Mouse (Mus musculus) heart, embryonic 13.5 days (tissue): ENCODE results near the gene Srarp. TPM values are rescaled to one million over a fixed set of nuclear protein-coding genes. Genes with fewer than 3 reads are reported as not detected.

Experiments
- ATAC-seq: fragments of 200-750 bp; cut with Nextera tagmentation; 2 replicates; pipeline ENCODE4 v1.8.0; 2017; ENCODE audit warnings: moderate TSS enrichment; ENCODE audit not compliant: insufficient number of reproducible peaks, low FRiP score, low TSS enrichment; ENCODE audit errors: extremely low read depth
- H3K27ac ChIP-seq: fragments of 300-500 bp; sonication (generic); replicated peaks from 2 replicates; pipeline ENCODE4 v1.5.1; 2015; ENCODE audit warnings: moderate library complexity, mild to moderate bottlenecking, inconsistent platforms
- H3K27me3 ChIP-seq: fragments of 300-500 bp; sonication (generic); replicated peaks from 2 replicates; pipeline ENCODE4 v1.6.1; 2015; ENCODE audit warnings: mild to moderate bottlenecking, inconsistent platforms
- H3K36me3 ChIP-seq: fragments of 300-500 bp; sonication (generic); 2 replicates; pipeline ENCODE4 v1.6.1; 2015; ENCODE audit warnings: mild to moderate bottlenecking, inconsistent platforms
- H3K4me1 ChIP-seq: fragments of 300-500 bp; sonication (generic); 2 replicates; pipeline ENCODE4 v1.6.1; 2015; ENCODE audit warnings: inconsistent platforms
- H3K4me2 ChIP-seq: fragments of 300-500 bp; sonication (generic); 2 replicates; pipeline ENCODE4 v1.6.1; 2015; ENCODE audit warnings: inconsistent platforms, mild to moderate bottlenecking, moderate library complexity
- H3K4me3 ChIP-seq: fragments of 300-500 bp; sonication (generic); 2 replicates; pipeline ENCODE4 v1.5.1; 2015; ENCODE audit warnings: moderate library complexity, mild to moderate bottlenecking, inconsistent platforms
- H3K9ac ChIP-seq: fragments of 300-500 bp; sonication (generic); 2 replicates; pipeline ENCODE4 v1.6.1; 2015; ENCODE audit warnings: inconsistent platforms, mild to moderate bottlenecking, moderate library complexity
- H3K9me3 ChIP-seq: fragments of 300-500 bp; sonication (generic); 2 replicates; pipeline ENCODE4 v1.6.1; 2016; ENCODE audit warnings: inconsistent platforms
- WGBS: fragments of 180-500 bp; shearing (Covaris S2); methylation state at CpG from one replicate; pipeline ENCODE4 v1.1.7; 2015; ENCODE audit warnings: mixed read lengths; 5-methylcytosine and 5-hydroxymethylcytosine counted together
- polyA plus RNA-seq: library from polyadenylated mRNA; unstranded; fragments of >200 nt; fragmentation: Nextera tagmentation; extraction: Ambion mirVana; gene quantifications from 2 replicates; pipeline ENCODE4 v1.2.1, GENCODE M21; 2015

Srarp gene
- polyA plus RNA-seq, result not detected in 2 replicates

DNA sequence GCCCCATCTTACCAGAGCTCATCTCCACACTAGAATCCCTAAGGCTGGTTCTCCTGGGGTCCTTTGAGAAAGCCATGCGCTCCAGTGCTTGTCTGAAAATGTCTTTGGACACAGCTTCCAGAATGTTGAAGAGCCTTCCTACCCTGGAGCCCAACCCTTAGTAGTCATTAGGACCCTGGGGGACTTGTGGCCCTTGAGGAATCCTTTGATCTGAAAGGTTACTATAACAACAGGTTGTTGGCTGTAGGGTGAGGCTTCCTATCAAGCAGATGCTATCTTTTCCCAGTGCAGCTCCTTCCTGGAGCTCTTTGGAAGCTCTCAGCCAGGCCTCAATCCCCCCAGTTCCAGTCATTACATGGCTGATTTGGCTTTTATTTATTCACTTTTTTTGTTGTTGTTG lies at the start of gene Srarp:
TSS of gene Srarp (minus strand) at position 132 of the 400 bp plus-strand sequence.
- H3K36me3 ChIP-seq, result no peaks in the 10 kb centered on the region
- 72% methylated on average over 1 of the region's 1 CpGs for WGBS
- H3K27me3 ChIP-seq, result no peaks in the 10 kb centered on the region
- no peak within 1 kb of the TSS for H3K27ac ChIP-seq
- no peaks in the 10 kb centered on the region for H3K4me1 ChIP-seq
- ATAC-seq, result no peak
- H3K4me2 ChIP-seq, result no peak within 1 kb of the TSS
- no peak within 1 kb of the TSS for H3K9ac ChIP-seq
- no peaks in the 10 kb centered on the region for H3K9me3 ChIP-seq
- no peak within 1 kb of the TSS for H3K4me3 ChIP-seq

DNA sequence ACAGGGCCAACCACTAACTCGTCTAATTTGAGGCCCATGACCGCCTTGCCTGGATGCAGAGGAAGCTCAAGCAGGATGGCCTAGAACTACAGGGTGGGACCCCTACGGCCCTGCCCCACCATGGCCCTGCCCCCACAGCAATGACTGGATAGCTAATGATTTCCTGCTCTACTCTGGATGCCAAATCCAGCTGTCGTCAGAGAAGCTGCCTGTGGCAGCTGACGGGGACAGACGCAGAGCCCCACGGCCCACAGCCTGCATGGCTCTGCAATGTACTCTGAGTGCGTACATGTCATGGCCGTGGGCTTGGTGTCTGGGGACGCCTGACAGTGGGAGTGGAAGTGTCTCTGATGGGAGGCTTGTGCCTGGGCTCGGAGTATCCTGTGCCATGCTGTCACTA lies 48.2 kb upstream of the Srarp start:
- ATAC-seq, result no peak
- no peak overlapping the region for H3K4me3 ChIP-seq
- no peaks in the 10 kb centered on the region for H3K9me3 ChIP-seq
- H3K27me3 ChIP-seq, result no peaks in the 10 kb centered on the region
- no peak overlapping the region for H3K27ac ChIP-seq
- H3K4me1 ChIP-seq, result no peaks in the 10 kb centered on the region
- H3K4me2 ChIP-seq, result no peak overlapping the region
- 68% methylated on average over 11 of the region's 11 CpGs for WGBS
- H3K9ac ChIP-seq, result no peak overlapping the region
- peaks cover 99% of the 10 kb centered on the region for H3K36me3 ChIP-seq

DNA sequence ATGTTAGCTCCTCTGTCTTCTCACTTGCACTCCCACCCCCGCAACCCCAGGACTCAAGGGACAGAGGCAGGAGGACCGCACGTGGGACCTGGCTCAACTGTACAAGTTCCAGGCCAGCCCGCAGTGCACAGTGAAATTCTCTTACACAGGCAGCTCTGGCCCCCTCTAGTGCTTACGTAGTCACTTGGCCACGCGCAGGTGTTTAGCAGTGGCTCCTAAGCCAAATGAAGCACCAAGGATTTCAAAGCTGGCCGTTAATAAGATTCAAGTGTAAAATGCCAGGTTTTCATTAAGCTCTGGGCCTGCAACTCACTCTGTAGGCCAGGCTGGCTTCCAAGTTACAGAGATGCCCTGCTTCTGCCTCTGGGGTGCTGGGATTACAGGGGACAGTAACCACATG lies 43.5 kb upstream of the Srarp start:
- Histone ChIP-seq H3K9ac (no peak overlapping the region), H3K4me3 (no peak overlapping the region), H3K4me2 (no peak overlapping the region), H3K36me3 (peaks cover 99% of the 10 kb centered on the region), H3K4me1 (no peaks in the 10 kb centered on the region), H3K27ac (no peak overlapping the region), H3K9me3 (no peaks in the 10 kb centered on the region), H3K27me3 (no peaks in the 10 kb centered on the region)
- ATAC-seq, result no peak
- 89% methylated on average over 8 of the region's 8 CpGs for WGBS

DNA sequence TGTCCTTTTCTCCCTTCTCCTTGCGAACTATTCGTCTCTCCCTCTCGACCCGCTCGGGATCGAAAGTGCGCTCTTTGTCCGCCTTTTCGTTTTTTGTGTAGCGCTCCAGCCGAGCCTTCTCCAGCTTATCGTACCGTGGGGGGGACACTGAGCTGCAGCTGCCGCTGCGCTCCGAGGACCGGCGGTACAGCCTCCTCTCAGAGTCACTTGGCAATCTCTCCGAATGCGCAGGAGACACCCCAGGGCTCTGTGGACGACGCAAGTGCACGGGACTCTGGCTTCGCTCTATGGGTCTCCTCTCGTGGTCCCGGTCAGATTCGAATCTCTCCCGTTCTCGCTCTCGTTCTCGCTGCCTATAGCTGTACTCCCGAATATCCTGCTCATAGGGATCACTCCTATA lies 42.9 kb upstream of the Srarp start:
- Histone ChIP-seq H3K9me3 (no peaks in the 10 kb centered on the region), H3K4me2 (no peak overlapping the region), H3K27me3 (no peaks in the 10 kb centered on the region), H3K4me3 (no peak overlapping the region), H3K9ac (no peak overlapping the region), H3K27ac (no peak overlapping the region), H3K4me1 (no peaks in the 10 kb centered on the region), H3K36me3 (peaks cover 99% of the 10 kb centered on the region)
- WGBS, result 91% methylated on average over 32 of the region's 32 CpGs
- ATAC-seq, result no peak

DNA sequence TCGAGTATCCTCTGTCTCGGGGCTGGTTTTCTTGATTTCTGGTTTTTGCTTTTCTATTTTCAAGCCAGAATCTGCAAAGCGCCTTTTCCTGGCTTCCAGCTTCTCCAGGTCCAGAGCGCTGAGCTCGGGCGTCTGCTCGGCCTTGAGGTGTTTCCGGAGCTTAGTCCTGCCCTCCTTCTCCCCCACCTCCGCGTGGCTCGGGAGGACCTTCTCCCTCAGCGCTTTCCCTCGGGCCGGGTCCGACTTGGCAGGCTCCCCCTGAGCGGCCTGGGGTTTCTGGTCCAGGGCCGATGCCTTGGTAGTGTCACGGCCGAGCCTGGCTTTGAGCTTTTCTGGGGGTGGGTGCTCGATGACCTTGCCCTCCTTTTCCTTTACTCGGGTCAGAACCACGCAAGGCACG lies 42.3 kb upstream of the Srarp start:
- Histone ChIP-seq H3K27me3 (no peaks in the 10 kb centered on the region), H3K4me1 (no peaks in the 10 kb centered on the region), H3K27ac (peak overlapping the region; percentile 8; the same call in 1 of the 2 replicates), H3K36me3 (peaks cover 99% of the 10 kb centered on the region), H3K4me2 (no peak overlapping the region), H3K9me3 (no peaks in the 10 kb centered on the region), H3K9ac (no peak overlapping the region), H3K4me3 (no peak overlapping the region)
- 86% methylated on average over 23 of the region's 23 CpGs for WGBS
- no peak for ATAC-seq

DNA sequence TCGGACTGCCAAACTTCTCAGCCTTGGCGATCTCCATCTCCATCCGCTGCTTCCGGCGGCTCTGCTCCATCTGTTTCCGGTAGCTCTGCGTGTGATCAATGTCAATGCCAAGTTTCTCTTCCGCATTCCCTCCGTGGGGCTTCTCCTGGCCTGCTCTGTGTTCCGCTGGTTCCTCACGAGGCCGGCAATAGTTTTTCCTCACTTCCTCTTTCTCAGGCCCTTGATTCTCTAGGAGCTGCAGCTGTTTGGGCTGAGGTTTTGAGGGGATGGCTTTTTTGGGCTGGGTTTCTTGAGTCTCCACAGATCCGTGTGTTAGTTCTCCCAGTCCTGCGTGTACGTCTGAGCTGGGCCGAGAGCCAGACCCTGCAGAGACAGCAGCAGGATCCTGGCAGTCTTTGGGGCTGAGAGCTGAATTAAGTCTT lies 41.8 kb upstream of the Srarp start:
- WGBS, result 85% methylated on average over 16 of the region's 16 CpGs
- Histone ChIP-seq H3K27ac (peak overlapping the region; percentile 8), H3K9me3 (no peaks in the 10 kb centered on the region), H3K27me3 (no peaks in the 10 kb centered on the region), H3K9ac (no peak overlapping the region), H3K36me3 (peaks cover 99% of the 10 kb centered on the region), H3K4me1 (no peaks in the 10 kb centered on the region), H3K4me2 (no peak overlapping the region), H3K4me3 (no peak overlapping the region)
- no peak for ATAC-seq

DNA sequence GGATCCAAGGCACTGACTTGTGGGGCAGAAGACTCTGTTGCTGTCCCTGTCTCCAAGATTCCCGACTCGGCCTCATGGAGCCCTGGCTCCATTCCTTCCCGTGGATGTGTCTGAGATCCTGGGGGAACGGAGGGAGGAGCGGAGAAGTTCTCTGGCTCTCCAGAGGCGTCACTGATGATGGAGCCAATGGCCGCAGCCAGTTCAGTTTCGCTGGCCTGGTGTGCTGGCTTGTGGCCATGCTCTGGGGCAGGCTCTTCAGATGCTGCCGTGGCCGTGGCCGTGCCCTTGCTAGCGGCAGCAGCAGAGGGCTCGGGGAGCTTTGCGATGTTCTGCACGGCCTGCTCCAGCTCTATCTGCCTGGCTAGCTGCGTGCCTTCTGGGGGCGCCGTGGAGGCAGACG lies 38.5 kb upstream of the Srarp start:
- Histone ChIP-seq H3K36me3 (peaks cover 100% of the 10 kb centered on the region), H3K4me3 (no peak overlapping the region), H3K4me1 (no peaks in the 10 kb centered on the region), H3K9me3 (no peaks in the 10 kb centered on the region; the same call in 1 of the 2 replicates), H3K27me3 (no peaks in the 10 kb centered on the region), H3K27ac (no peak overlapping the region), H3K9ac (no peak overlapping the region), H3K4me2 (no peak overlapping the region)
- no peak for ATAC-seq
- WGBS, result 85% methylated on average over 19 of the region's 19 CpGs

DNA sequence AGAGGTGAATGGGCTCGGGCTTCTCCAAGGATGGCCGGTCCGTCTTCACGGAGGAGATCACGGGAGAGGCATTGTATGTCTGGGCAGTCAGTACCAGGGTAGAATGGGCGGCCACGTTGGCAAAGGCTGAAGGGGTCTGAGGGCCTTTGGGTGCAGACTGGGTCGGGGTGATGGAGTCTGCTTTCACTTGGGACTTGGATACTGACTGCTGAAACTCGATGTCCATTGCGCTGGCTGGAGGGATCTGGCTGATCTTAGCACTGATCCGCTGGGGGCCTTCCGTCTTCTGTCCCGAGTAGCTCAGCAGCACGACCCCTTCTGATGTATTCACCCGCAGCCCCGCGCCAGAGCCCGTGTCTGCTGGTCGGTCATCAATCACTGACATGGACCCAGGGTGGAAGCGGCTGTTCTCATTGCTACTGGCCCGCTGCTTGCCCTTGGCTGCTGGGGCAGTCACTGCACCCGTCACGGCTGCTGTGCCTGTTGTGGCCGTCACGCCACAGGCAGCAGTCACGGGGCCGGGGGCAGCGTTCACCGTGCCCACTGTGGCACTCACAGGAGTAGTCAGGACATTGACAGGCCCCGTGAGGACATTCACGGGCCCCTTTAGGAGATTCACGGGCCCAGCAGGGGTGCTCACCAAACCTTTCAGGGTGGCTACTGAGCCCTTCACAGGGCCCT lies 36.9 kb upstream of the Srarp start:
- no peak overlapping the region for H3K4me2 ChIP-seq
- H3K36me3 ChIP-seq, result peaks cover 99% of the 10 kb centered on the region
- no peaks in the 10 kb centered on the region; the same call in 1 of the 2 replicates for H3K9me3 ChIP-seq
- H3K27me3 ChIP-seq, result no peaks in the 10 kb centered on the region
- no peak for ATAC-seq
- no peak overlapping the region for H3K4me3 ChIP-seq
- no peaks in the 10 kb centered on the region for H3K4me1 ChIP-seq
- H3K27ac ChIP-seq, result no peak overlapping the region
- H3K9ac ChIP-seq, result no peak overlapping the region
- 84% methylated on average over 32 of the region's 32 CpGs for WGBS

DNA sequence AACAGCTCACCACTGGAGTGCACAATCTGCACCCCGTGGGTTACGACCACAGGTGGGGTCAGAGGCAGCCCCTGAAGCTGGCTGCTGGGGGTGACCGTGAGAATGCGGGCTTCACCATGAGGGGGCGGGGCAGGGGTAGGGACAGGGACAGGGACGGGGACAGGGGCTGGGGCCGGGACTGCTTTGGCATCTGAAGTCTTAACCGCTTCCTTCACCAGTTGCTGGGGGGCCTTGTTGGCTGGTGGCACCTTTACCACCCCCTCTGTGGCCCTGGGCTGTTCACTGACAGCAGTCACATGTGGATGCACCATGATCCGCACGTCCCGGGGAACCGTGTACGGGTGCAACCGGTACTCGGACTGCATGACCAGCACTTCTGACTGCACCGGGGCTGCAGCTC lies 35.6 kb upstream of the Srarp start:
- H3K27me3 ChIP-seq, result no peaks in the 10 kb centered on the region
- H3K4me2 ChIP-seq, result no peak overlapping the region
- H3K36me3 ChIP-seq, result peaks cover 99% of the 10 kb centered on the region
- H3K4me3 ChIP-seq, result no peak overlapping the region
- 94% methylated on average over 16 of the region's 16 CpGs for WGBS
- no peaks in the 10 kb centered on the region for H3K4me1 ChIP-seq
- H3K27ac ChIP-seq, result no peak overlapping the region
- H3K9ac ChIP-seq, result no peak overlapping the region
- ATAC-seq, result no peak
- H3K9me3 ChIP-seq, result no peaks in the 10 kb centered on the region; the same call in 1 of the 2 replicates

DNA sequence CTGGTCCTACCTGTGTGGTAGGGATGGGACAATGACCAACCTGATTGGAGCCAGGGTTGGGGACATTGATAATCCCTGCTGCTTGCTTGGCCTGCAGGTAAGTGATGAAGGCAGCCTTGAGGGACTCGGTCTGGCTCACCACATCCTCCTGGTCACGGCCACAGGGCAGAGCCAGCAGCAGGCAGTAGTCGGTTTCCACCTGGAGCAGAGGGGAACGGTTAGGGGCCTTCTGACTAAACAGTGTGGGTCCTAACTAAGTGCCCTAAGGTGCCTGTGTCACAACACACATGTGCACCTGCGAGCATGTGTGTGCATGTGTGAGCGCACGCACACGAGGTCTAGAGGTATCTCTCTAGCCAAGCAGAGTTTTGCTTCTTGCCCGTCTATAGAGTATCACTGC lies 33.4 kb upstream of the Srarp start:
- H3K27me3 ChIP-seq, result no peaks in the 10 kb centered on the region
- WGBS, result 89% methylated on average over 9 of the region's 9 CpGs
- H3K4me1 ChIP-seq, result no peaks in the 10 kb centered on the region
- no peak overlapping the region for H3K4me2 ChIP-seq
- H3K36me3 ChIP-seq, result peaks cover 99% of the 10 kb centered on the region
- no peak for ATAC-seq
- H3K4me3 ChIP-seq, result no peak overlapping the region
- no peak overlapping the region for H3K9ac ChIP-seq
- no peaks in the 10 kb centered on the region; the same call in 1 of the 2 replicates for H3K9me3 ChIP-seq
- no peak overlapping the region for H3K27ac ChIP-seq

DNA sequence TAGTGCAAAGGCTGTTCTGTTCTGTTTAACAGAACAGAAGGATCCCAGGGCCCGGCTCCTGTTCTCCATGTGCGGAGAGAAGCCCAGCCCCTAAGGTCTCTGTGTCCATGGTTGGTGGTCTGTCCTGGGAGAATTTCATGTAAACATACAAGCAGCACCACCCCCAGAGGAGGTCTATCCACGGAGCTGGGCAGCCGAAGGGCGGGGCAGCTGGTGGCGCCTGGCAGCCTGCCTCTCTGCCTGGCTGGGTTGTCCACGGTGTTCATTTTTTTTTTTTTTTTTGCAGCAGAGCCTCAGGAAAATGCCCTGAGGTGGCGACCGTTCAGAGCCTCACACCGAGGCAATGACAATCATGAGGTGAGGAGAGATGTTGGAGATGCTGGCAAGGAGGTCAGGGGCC lies 32.7 kb upstream of the Srarp start:
- Histone ChIP-seq H3K9me3 (no peaks in the 10 kb centered on the region; the same call in 1 of the 2 replicates), H3K27me3 (no peaks in the 10 kb centered on the region), H3K36me3 (peaks cover 99% of the 10 kb centered on the region), H3K4me3 (no peak overlapping the region), H3K4me1 (no peaks in the 10 kb centered on the region), H3K27ac (no peak overlapping the region), H3K4me2 (no peak overlapping the region), H3K9ac (no peak overlapping the region)
- WGBS, result 53% methylated on average over 10 of the region's 10 CpGs
- ATAC-seq, result no peak

DNA sequence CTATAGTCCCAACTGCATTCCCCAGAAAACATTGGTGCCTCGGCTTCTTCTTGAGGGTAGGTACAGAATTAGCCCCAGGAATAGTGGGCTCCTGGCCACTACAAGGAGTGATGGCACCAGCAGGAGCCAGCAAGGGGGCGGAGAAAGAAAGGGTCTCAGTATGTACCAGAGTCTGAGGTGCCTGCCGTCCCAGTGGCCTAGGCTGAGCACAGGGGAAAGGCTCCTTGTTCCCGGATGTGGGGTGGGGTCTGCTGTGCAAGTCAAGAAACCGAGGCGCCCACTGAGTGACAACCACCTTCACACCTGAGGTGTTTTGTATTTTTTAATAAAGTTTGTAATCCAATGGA lies 31.6 kb upstream of the Srarp start:
- no peaks in the 10 kb centered on the region for H3K27me3 ChIP-seq
- H3K9ac ChIP-seq, result no peak overlapping the region
- 78% methylated on average over 6 of the region's 6 CpGs for WGBS
- H3K4me3 ChIP-seq, result no peak overlapping the region
- H3K27ac ChIP-seq, result no peak overlapping the region
- peaks cover 99% of the 10 kb centered on the region for H3K36me3 ChIP-seq
- H3K9me3 ChIP-seq, result no peaks in the 10 kb centered on the region; the same call in 1 of the 2 replicates
- no peak overlapping the region for H3K4me2 ChIP-seq
- ATAC-seq, result no peak
- no peaks in the 10 kb centered on the region for H3K4me1 ChIP-seq
